Mouse (Mus musculus): ENCODE measurements around the gene Cox15. TPM values are rescaled to one million over a fixed set of nuclear protein-coding genes. Genes with fewer than 3 reads are reported as not detected.

The Cox15 gene
- total RNA-seq, 1 experiment, result 19.8 TPM

GRCm38 (mm10) chr19:43704787-43705497, 47.9 kb downstream of the Cox15 start:
- H3K36me3 ChIP-seq (ENCODE audit: control insufficient read depth, insufficient read depth, low read length, poor library complexity, severe bottlenecking), result no peaks in the 10 kb centered on the region; the same call in 1 of the 2 replicates
- no peaks in the 10 kb centered on the region; a peak in 1 of 4 replicates for H3K4me1 ChIP-seq (ENCODE audit: control insufficient read depth in 2 of 2, insufficient read depth in 2 of 2, low read length in 2 of 2, poor library complexity in 1 of 2)
- in situ Hi-C loops (cut with MboI; ENCODE audit: low sequenced_read_pairs in 2 of 2, unreplicated experiment in 2 of 2), result no loop called here
- no peak overlapping the region for H3K27ac ChIP-seq (ENCODE audit: insufficient read depth, low read depth, low read length, poor library complexity, severe bottlenecking)
- DNase-seq (ENCODE audit: low read depth, low spot score), result no peak
- TF ChIP-seq ZNF384 (IDR thresholded peaks at IDR 0.05; ENCODE audit: low read depth, low read length) (no peak), ZC3H11A (IDR thresholded peaks at IDR 0.05; ENCODE audit: borderline replicate concordance, low read depth, low read length) (no peak), HCFC1 (IDR thresholded peaks at IDR 0.05; ENCODE audit: borderline replicate concordance, insufficient read depth, low read length) (no peak), CHD2 (IDR thresholded peaks at IDR 0.05; ENCODE audit: low read depth, low read length) (no peak), MAFK (IDR thresholded peaks at IDR 0.05; ENCODE audit: insufficient read depth, low read depth, low read length) (no peak)
- no peaks in the 10 kb centered on the region for H3K9me3 ChIP-seq (ENCODE audit: control insufficient read depth, insufficient read depth, low read depth, low read length)
- no peak overlapping the region for H3K4me3 ChIP-seq (ENCODE audit: insufficient read depth in 1 of 2, low read depth in 1 of 2, low read length in 2 of 2, poor library complexity in 1 of 2, severe bottlenecking in 1 of 2)
- no peak overlapping the region for H3K9ac ChIP-seq (ENCODE audit: insufficient read depth, low read depth, low read length, poor library complexity, severe bottlenecking)

- in situ Hi-C loops (cut with MboI; ENCODE audit: low sequenced_read_pairs in 2 of 2, unreplicated experiment in 2 of 2), result no loop called here
- Histone ChIP-seq H3K27ac (ENCODE audit: insufficient read depth, low read depth, low read length, poor library complexity, severe bottlenecking) (no peak overlapping the region), H3K9me3 (ENCODE audit: control insufficient read depth, insufficient read depth, low read depth, low read length) (no peaks in the 10 kb centered on the region), H3K36me3 (ENCODE audit: control insufficient read depth, insufficient read depth, low read length, poor library complexity, severe bottlenecking) (no peaks in the 10 kb centered on the region; the same call in 1 of the 2 replicates), H3K4me1 (ENCODE audit: control insufficient read depth in 2 of 2, insufficient read depth in 2 of 2, low read length in 2 of 2, poor library complexity in 1 of 2) (peaks cover 0 to 3% of the 10 kb centered on the region in 2 experiments; a peak in 2 of 4 replicates), H3K4me3 (ENCODE audit: insufficient read depth in 1 of 2, low read depth in 1 of 2, low read length in 2 of 2, poor library complexity in 1 of 2, severe bottlenecking in 1 of 2) (no peak overlapping the region), H3K9ac (ENCODE audit: insufficient read depth, low read depth, low read length, poor library complexity, severe bottlenecking) (no peak overlapping the region)
- no peak for TF ChIP-seq CHD2 (IDR thresholded peaks at IDR 0.05; ENCODE audit: low read depth, low read length)
- no peak for TF ChIP-seq MAFK (IDR thresholded peaks at IDR 0.05; ENCODE audit: insufficient read depth, low read depth, low read length)
- no peak for TF ChIP-seq ZC3H11A (IDR thresholded peaks at IDR 0.05; ENCODE audit: borderline replicate concordance, low read depth, low read length)
- no peak for TF ChIP-seq ZNF384 (IDR thresholded peaks at IDR 0.05; ENCODE audit: low read depth, low read length)
- no peak for TF ChIP-seq HCFC1 (IDR thresholded peaks at IDR 0.05; ENCODE audit: borderline replicate concordance, insufficient read depth, low read length)
- no peak for DNase-seq (ENCODE audit: low read depth, low spot score)
Measured at GRCm38 (mm10) chr19:43704211-43704610, 48.6 kb downstream of the Cox15 start.

GRCm38 (mm10) chr19:43699763-43700155, 53.0 kb downstream of the Cox15 start:
- no peaks in the 10 kb centered on the region for H3K9me3 ChIP-seq (ENCODE audit: control insufficient read depth, insufficient read depth, low read depth, low read length)
- H3K4me3 ChIP-seq (ENCODE audit: insufficient read depth in 1 of 2, low read depth in 1 of 2, low read length in 2 of 2, poor library complexity in 1 of 2, severe bottlenecking in 1 of 2), result no peak overlapping the region
- peaks cover 0 to 7% of the 10 kb centered on the region in 2 experiments; a peak in 2 of 4 replicates for H3K4me1 ChIP-seq (ENCODE audit: control insufficient read depth in 2 of 2, insufficient read depth in 2 of 2, low read length in 2 of 2, poor library complexity in 1 of 2)
- DNase-seq (ENCODE audit: low read depth, low spot score), result no peak
- H3K27ac ChIP-seq (ENCODE audit: insufficient read depth, low read depth, low read length, poor library complexity, severe bottlenecking), result no peak overlapping the region
- H3K36me3 ChIP-seq (ENCODE audit: control insufficient read depth, insufficient read depth, low read length, poor library complexity, severe bottlenecking), result no peaks in the 10 kb centered on the region
- TF ChIP-seq CHD2 (IDR thresholded peaks at IDR 0.05; ENCODE audit: low read depth, low read length) (no peak), ZNF384 (IDR thresholded peaks at IDR 0.05; ENCODE audit: low read depth, low read length) (no peak), MAFK (IDR thresholded peaks at IDR 0.05; ENCODE audit: insufficient read depth, low read depth, low read length) (no peak), ZC3H11A (IDR thresholded peaks at IDR 0.05; ENCODE audit: borderline replicate concordance, low read depth, low read length) (no peak), HCFC1 (IDR thresholded peaks at IDR 0.05; ENCODE audit: borderline replicate concordance, insufficient read depth, low read length) (no peak)
- H3K9ac ChIP-seq (ENCODE audit: insufficient read depth, low read depth, low read length, poor library complexity, severe bottlenecking), result no peak overlapping the region
- in situ Hi-C loops (cut with MboI; ENCODE audit: low sequenced_read_pairs in 2 of 2, unreplicated experiment in 2 of 2), result no loop called here

- TF ChIP-seq ZNF384 (IDR thresholded peaks at IDR 0.05; ENCODE audit: low read depth, low read length) (no peak), ZC3H11A (IDR thresholded peaks at IDR 0.05; ENCODE audit: borderline replicate concordance, low read depth, low read length) (no peak), HCFC1 (IDR thresholded peaks at IDR 0.05; ENCODE audit: borderline replicate concordance, insufficient read depth, low read length) (no peak), CHD2 (IDR thresholded peaks at IDR 0.05; ENCODE audit: low read depth, low read length) (no peak), MAFK (IDR thresholded peaks at IDR 0.05; ENCODE audit: insufficient read depth, low read depth, low read length) (no peak)
- H3K9ac ChIP-seq (ENCODE audit: insufficient read depth, low read depth, low read length, poor library complexity, severe bottlenecking), result no peak overlapping the region
- in situ Hi-C loops (cut with MboI; ENCODE audit: low sequenced_read_pairs in 2 of 2, unreplicated experiment in 2 of 2), result no loop called here
- DNase-seq (ENCODE audit: low read depth, low spot score), result no peak
- H3K27ac ChIP-seq (ENCODE audit: insufficient read depth, low read depth, low read length, poor library complexity, severe bottlenecking), result no peak overlapping the region
- peaks cover 0 to 7% of the 10 kb centered on the region in 2 experiments; a peak in 2 of 4 replicates for H3K4me1 ChIP-seq (ENCODE audit: control insufficient read depth in 2 of 2, insufficient read depth in 2 of 2, low read length in 2 of 2, poor library complexity in 1 of 2)
- no peaks in the 10 kb centered on the region for H3K9me3 ChIP-seq (ENCODE audit: control insufficient read depth, insufficient read depth, low read depth, low read length)
- H3K36me3 ChIP-seq (ENCODE audit: control insufficient read depth, insufficient read depth, low read length, poor library complexity, severe bottlenecking), result no peaks in the 10 kb centered on the region
- H3K4me3 ChIP-seq (ENCODE audit: insufficient read depth in 1 of 2, low read depth in 1 of 2, low read length in 2 of 2, poor library complexity in 1 of 2, severe bottlenecking in 1 of 2), result no peak overlapping the region
Measured at GRCm38 (mm10) chr19:43699021-43699762, 53.6 kb downstream of the Cox15 start.
